Mouse (Mus musculus): ENCODE data around the gene Ucp2. TPM values are rescaled to one million over a fixed set of nuclear protein-coding genes. Genes with fewer than 3 reads are reported as not detected.

The Ucp2 gene
- polyA plus RNA-seq (2014; fragmentation: Illumina TruSeq; extraction: RNeasy Lipid Tissue Mini Kit (QIAGEN cat#74804); ENCODE audit: insufficient read depth, low read depth, low replicate concordance), result 280 TPM

GRCm38 (mm10) chr7:100493117-100493483 lies at the start of gene Ucp2:
Ucp2 (plus strand) TSS chr7:100493337.

GRCm38 (mm10) chr7:100472777-100473176 lies 20.4 kb upstream of the Ucp2 start, which contains the start of gene Ucp3:
Ucp3 (plus strand) TSS chr7:100472990.

GRCm38 (mm10) chr7:100514573-100514972 lies 21.4 kb downstream of the Ucp2 start, which contains the start of gene Dnajb13:
Dnajb13 (minus strand) TSS chr7:100514960.

GRCm38 (mm10) chr7:100536804-100537518 lies 43.8 kb downstream of the Ucp2 start, which contains the start of gene Coa4:
Coa4 (plus strand) TSS chr7:100537071.

Other genes with a start within 250 kb of the Ucp2 start
- 0.55 TPM for gene P4ha3, start 207.8 kb upstream of the Ucp2 start, polyA plus RNA-seq (2014; fragmentation: Illumina TruSeq; extraction: RNeasy Lipid Tissue Mini Kit (QIAGEN cat#74804); ENCODE audit: insufficient read depth, low read depth, low replicate concordance)
- 13.9 TPM for gene C2cd3, start 121.1 kb upstream of the Ucp2 start, polyA plus RNA-seq (2014; fragmentation: Illumina TruSeq; extraction: RNeasy Lipid Tissue Mini Kit (QIAGEN cat#74804); ENCODE audit: insufficient read depth, low read depth, low replicate concordance)
- gene Ppme1, start 121.0 kb upstream of the Ucp2 start, polyA plus RNA-seq (2014; fragmentation: Illumina TruSeq; extraction: RNeasy Lipid Tissue Mini Kit (QIAGEN cat#74804); ENCODE audit: insufficient read depth, low read depth, low replicate concordance), result 15.4 TPM
- 2.5 TPM for gene Ucp3, start 20.3 kb upstream of the Ucp2 start, polyA plus RNA-seq (2014; fragmentation: Illumina TruSeq; extraction: RNeasy Lipid Tissue Mini Kit (QIAGEN cat#74804); ENCODE audit: insufficient read depth, low read depth, low replicate concordance)
- 11.1 TPM for gene Dnajb13, start 21.6 kb downstream of the Ucp2 start, polyA plus RNA-seq (2014; fragmentation: Illumina TruSeq; extraction: RNeasy Lipid Tissue Mini Kit (QIAGEN cat#74804); ENCODE audit: insufficient read depth, low read depth, low replicate concordance)
- gene Coa4, start 43.7 kb downstream of the Ucp2 start, polyA plus RNA-seq (2014; fragmentation: Illumina TruSeq; extraction: RNeasy Lipid Tissue Mini Kit (QIAGEN cat#74804); ENCODE audit: insufficient read depth, low read depth, low replicate concordance), result 13.6 TPM
- gene Rab6a, start 114.1 kb downstream of the Ucp2 start, polyA plus RNA-seq (2014; fragmentation: Illumina TruSeq; extraction: RNeasy Lipid Tissue Mini Kit (QIAGEN cat#74804); ENCODE audit: insufficient read depth, low read depth, low replicate concordance), result 48.5 TPM
- 67.9 TPM for gene Mrpl48, start 115.0 kb downstream of the Ucp2 start, polyA plus RNA-seq (2014; fragmentation: Illumina TruSeq; extraction: RNeasy Lipid Tissue Mini Kit (QIAGEN cat#74804); ENCODE audit: insufficient read depth, low read depth, low replicate concordance)
- 72.2 TPM for gene Plekhb1, start 169.1 kb downstream of the Ucp2 start, polyA plus RNA-seq (2014; fragmentation: Illumina TruSeq; extraction: RNeasy Lipid Tissue Mini Kit (QIAGEN cat#74804); ENCODE audit: insufficient read depth, low read depth, low replicate concordance)
- gene Fam168a, start 213.3 kb downstream of the Ucp2 start, polyA plus RNA-seq (2014; fragmentation: Illumina TruSeq; extraction: RNeasy Lipid Tissue Mini Kit (QIAGEN cat#74804); ENCODE audit: insufficient read depth, low read depth, low replicate concordance), result 9.4 TPM